Mouse (Mus musculus): ENCODE results near the gene Atoh8.
A peak's percentile ranks its signal among the peaks of the same experiment; 100 is the strongest.

Atoh8 gene

GRCm38 (mm10) chr6:72254588-72255075, 19.3 kb upstream of the Atoh8 start:
- no peak for DNase-seq (ENCODE audit: low spot score in 2 of 2)

- no peak for DNase-seq (ENCODE audit: low spot score in 2 of 2)
These were observed 18.7 kb upstream of the Atoh8 start for GRCm38 (mm10) chr6:72253911-72254587.

GRCm38 (mm10) chr6:72253168-72253567, 17.8 kb upstream of the Atoh8 start:
- DNase-seq (ENCODE audit: low spot score in 2 of 2), result no peak

GRCm38 (mm10) chr6:72252433-72252832, 17.1 kb upstream of the Atoh8 start:
- DNase-seq (ENCODE audit: low spot score in 2 of 2), result no peak

- DNase-seq (ENCODE audit: low spot score in 2 of 2), result no peak
These were observed 14.6 kb upstream of the Atoh8 start for GRCm38 (mm10) chr6:72249981-72250380.

- DNase-seq (ENCODE audit: low spot score in 2 of 2), result no peak
These were observed 13.0 kb upstream of the Atoh8 start for GRCm38 (mm10) chr6:72248150-72248914.

GRCm38 (mm10) chr6:72246303-72246702, 10.9 kb upstream of the Atoh8 start:
- DNase-seq (ENCODE audit: low spot score in 2 of 2), result no peak

- DNase-seq (ENCODE audit: low spot score in 2 of 2), result no peak
These were observed 9.3 kb upstream of the Atoh8 start for GRCm38 (mm10) chr6:72244569-72245285.

- peak; percentile 56 to 66 for DNase-seq (ENCODE audit: low spot score in 2 of 2)
These were observed 8.8 kb upstream of the Atoh8 start for GRCm38 (mm10) chr6:72244144-72244549.

- DNase-seq (ENCODE audit: low spot score in 2 of 2), result no peak
These were observed 7.3 kb upstream of the Atoh8 start for GRCm38 (mm10) chr6:72242532-72243320.

- no peak for DNase-seq (ENCODE audit: low spot score in 2 of 2)
These were observed 6.4 kb upstream of the Atoh8 start for GRCm38 (mm10) chr6:72241843-72242154.

GRCm38 (mm10) chr6:72241133-72241842, 5.9 kb upstream of the Atoh8 start:
- no peak for DNase-seq (ENCODE audit: low spot score in 2 of 2)

- no peak for DNase-seq (ENCODE audit: low spot score in 2 of 2)
These were observed 4.7 kb upstream of the Atoh8 start for GRCm38 (mm10) chr6:72240042-72240441.

GRCm38 (mm10) chr6:72237035-72237434, 1.7 kb upstream of the Atoh8 start:
- peak in 1 of 2 experiments; percentile 80 for DNase-seq (ENCODE audit: low spot score in 2 of 2)

- no peak for DNase-seq (ENCODE audit: low spot score in 2 of 2)
These were observed 530 bp upstream of the Atoh8 start for GRCm38 (mm10) chr6:72235807-72236407.

GRCm38 (mm10) chr6:72234372-72235097, 842 bp downstream of the Atoh8 start:
- peak in 1 of 2 experiments; percentile 20 for DNase-seq (ENCODE audit: low spot score in 2 of 2)

- no peak for DNase-seq (ENCODE audit: low spot score in 2 of 2)
These were observed 1.4 kb downstream of the Atoh8 start for GRCm38 (mm10) chr6:72233950-72234349.

- DNase-seq (ENCODE audit: low spot score in 2 of 2), result no peak
These were observed 2.5 kb downstream of the Atoh8 start for GRCm38 (mm10) chr6:72232870-72233269.

- DNase-seq (ENCODE audit: low spot score in 2 of 2), result no peak
These were observed 3.0 kb downstream of the Atoh8 start for GRCm38 (mm10) chr6:72232411-72232810.

- DNase-seq (ENCODE audit: low spot score in 2 of 2), result no peak
These were observed 4.5 kb downstream of the Atoh8 start for GRCm38 (mm10) chr6:72230875-72231274.

All from frontal cortex, postnatal 14 days (tissue).